Mouse (Mus musculus): ENCODE results near the gene Mdm1. TPM values are rescaled to one million over a fixed set of nuclear protein-coding genes. Genes with fewer than 3 reads are reported as not detected.

Gene Mdm1
- polyA plus RNA-seq, 1 experiment from 2014 or later: 59.0 TPM

DNA sequence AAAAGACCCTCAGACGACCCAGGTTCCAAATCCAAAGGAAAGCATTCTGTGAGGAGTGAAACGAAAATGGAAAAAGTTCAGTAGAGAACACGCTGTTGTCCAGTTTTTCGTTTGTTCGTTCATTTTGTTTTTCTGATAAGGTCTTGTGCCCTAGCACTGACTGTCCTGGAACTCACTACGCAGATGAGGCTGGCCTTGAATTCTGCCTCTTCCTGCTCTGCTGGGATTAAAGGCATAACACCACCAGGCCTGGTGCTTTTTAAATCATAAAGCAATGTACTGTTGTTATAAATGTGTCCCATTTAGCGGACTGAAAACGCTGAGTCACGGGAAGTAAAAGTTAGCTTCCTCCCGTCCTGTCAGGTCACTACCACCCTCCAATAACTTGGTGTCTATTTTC is 37.7 kb upstream of the Mdm1 start:
- no peak for ATAC-seq (ENCODE audit: low FRiP score)
- H3K4me1 ChIP-seq (ENCODE audit: control insufficient read depth, insufficient read depth, low read length): peaks cover 3% of the 10 kb centered on the region
- no peaks in the 10 kb centered on the region for H3K9me3 ChIP-seq (ENCODE audit: control insufficient read depth, low read length)
- peak overlapping the region; percentile 36; the same call in 1 of the 2 replicates for H3K9ac ChIP-seq (ENCODE audit: low read length)
- DNase-seq (ENCODE audit: low spot score, missing footprints): peak; percentile 47
- WGBS: 79% methylated on average over 10 of the region's 10 CpGs
- H3K27me3 ChIP-seq (ENCODE audit: control insufficient read depth, insufficient read depth, low read length): no peaks in the 10 kb centered on the region
- H3K27ac ChIP-seq (ENCODE audit: low read depth, low read length): no peak overlapping the region
- H3K4me3 ChIP-seq (ENCODE audit: low read depth, low read length): no peak overlapping the region
- no peaks in the 10 kb centered on the region for H3K36me3 ChIP-seq (ENCODE audit: control insufficient read depth, insufficient read depth, low read length)
- no peak overlapping the region; the same call in 1 of the 2 replicates for H3K4me2 ChIP-seq

- no peak for ATAC-seq (ENCODE audit: low FRiP score)
- 87% methylated on average over 9 of the region's 9 CpGs for WGBS
- Histone ChIP-seq H3K27ac (ENCODE audit: low read depth, low read length) (no peak overlapping the region), H3K9ac (ENCODE audit: low read length) (no peak overlapping the region), H3K9me3 (ENCODE audit: control insufficient read depth, low read length) (no peaks in the 10 kb centered on the region), H3K4me3 (ENCODE audit: low read depth, low read length) (no peak overlapping the region), H3K4me2 (no peak overlapping the region), H3K27me3 (ENCODE audit: control insufficient read depth, insufficient read depth, low read length) (no peaks in the 10 kb centered on the region), H3K36me3 (ENCODE audit: control insufficient read depth, insufficient read depth, low read length) (no peaks in the 10 kb centered on the region), H3K4me1 (ENCODE audit: control insufficient read depth, insufficient read depth, low read length) (peaks cover 3% of the 10 kb centered on the region)
- peak; percentile 77 for DNase-seq (ENCODE audit: low spot score, missing footprints)
Measured at GRCm38 (mm10) chr10:118107031-118107430, 34.6 kb upstream of the Mdm1 start.

DNA sequence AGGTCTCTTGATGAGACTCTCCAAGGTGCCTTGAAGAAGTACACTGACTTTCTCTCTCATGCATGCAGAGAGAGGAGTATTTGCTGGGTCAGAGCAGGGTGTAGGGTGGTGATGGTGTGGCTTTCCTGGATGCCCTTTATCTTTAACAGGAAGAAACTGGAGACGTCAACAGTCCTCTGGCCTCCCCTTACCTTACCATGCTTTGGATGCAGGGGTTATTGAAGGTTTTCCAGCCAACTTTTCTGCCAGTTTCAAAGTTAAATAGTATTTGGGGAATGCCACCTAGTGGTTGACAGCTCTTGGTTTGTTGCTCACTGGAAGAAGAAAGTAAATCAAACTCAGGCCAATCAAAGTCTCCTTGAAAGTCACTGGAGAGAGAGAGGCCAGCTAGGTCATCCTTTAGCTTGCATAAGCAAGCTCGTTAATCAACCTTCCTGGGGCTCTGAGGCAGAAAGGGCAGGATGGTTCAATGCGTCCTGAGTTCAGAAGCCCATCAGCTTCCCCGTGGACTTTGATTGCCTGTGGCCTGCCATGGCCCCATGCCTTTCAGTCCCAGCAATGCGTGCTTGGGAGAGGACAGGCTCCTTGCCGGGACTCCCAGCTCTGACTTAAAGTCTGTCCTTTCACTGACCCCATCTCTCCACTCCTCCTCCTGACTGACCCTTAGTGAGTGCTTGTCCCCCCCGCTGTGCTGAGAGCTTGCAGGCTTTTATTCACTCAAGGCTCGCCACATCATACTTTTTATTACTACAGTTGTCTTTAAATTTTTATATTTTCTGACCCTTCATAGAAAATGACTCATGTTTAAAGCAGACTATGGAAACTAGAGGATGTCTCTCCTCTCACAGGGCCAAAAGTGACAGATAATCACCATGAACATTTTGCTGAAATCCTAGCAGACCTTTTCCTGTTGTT is 31.3 kb upstream of the Mdm1 start:
- DNase-seq (ENCODE audit: low spot score, missing footprints) (peak; percentile 89), ATAC-seq (ENCODE audit: low FRiP score) (peak; percentile 14; the same call in 1 of the 2 replicates)
- Histone ChIP-seq H3K4me3 (ENCODE audit: low read depth, low read length) (no peak overlapping the region), H3K4me1 (ENCODE audit: control insufficient read depth, insufficient read depth, low read length) (no peaks in the 10 kb centered on the region), H3K36me3 (ENCODE audit: control insufficient read depth, insufficient read depth, low read length) (no peaks in the 10 kb centered on the region), H3K4me2 (no peak overlapping the region), H3K27ac (ENCODE audit: low read depth, low read length) (no peak overlapping the region), H3K27me3 (ENCODE audit: control insufficient read depth, insufficient read depth, low read length) (no peaks in the 10 kb centered on the region), H3K9me3 (ENCODE audit: control insufficient read depth, low read length) (no peaks in the 10 kb centered on the region), H3K9ac (ENCODE audit: low read length) (peak overlapping the region; percentile 4; the same call in 1 of the 2 replicates)
- WGBS: 18% methylated on average over 8 of the region's 8 CpGs

DNA sequence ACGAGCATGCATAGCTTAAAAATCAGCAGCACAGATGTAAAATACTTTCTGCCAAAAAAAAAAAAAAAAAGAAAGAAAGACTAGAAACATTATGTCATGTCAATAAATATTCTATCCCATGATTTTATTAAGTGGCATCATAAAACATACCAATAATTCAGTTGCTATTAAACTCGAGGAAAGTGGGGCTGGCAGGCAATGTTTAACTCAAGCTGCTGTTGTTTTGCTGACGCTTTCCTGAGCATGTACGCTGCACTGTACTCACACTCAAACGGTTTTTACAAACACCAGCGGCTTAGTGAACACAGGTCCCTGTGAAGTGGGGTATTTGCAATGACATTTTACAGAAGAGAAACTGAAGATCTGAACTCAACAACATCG is 30.7 kb upstream of the Mdm1 start:
- Histone ChIP-seq H3K4me3 (ENCODE audit: low read depth, low read length) (no peak overlapping the region), H3K9me3 (ENCODE audit: control insufficient read depth, low read length) (no peaks in the 10 kb centered on the region), H3K4me1 (ENCODE audit: control insufficient read depth, insufficient read depth, low read length) (no peaks in the 10 kb centered on the region), H3K4me2 (no peak overlapping the region), H3K36me3 (ENCODE audit: control insufficient read depth, insufficient read depth, low read length) (no peaks in the 10 kb centered on the region), H3K27me3 (ENCODE audit: control insufficient read depth, insufficient read depth, low read length) (no peaks in the 10 kb centered on the region), H3K27ac (ENCODE audit: low read depth, low read length) (no peak overlapping the region), H3K9ac (ENCODE audit: low read length) (no peak overlapping the region)
- peak; percentile 39 for DNase-seq (ENCODE audit: low spot score, missing footprints)
- no peak for ATAC-seq (ENCODE audit: low FRiP score)
- 82% methylated on average over 7 of the region's 7 CpGs for WGBS

GRCm38 (mm10) chr10:118111621-118112020 is 30.0 kb upstream of the Mdm1 start:
- Histone ChIP-seq H3K9ac (ENCODE audit: low read length) (no peak overlapping the region), H3K9me3 (ENCODE audit: control insufficient read depth, low read length) (no peaks in the 10 kb centered on the region), H3K4me2 (no peak overlapping the region), H3K27ac (ENCODE audit: low read depth, low read length) (no peak overlapping the region), H3K4me3 (ENCODE audit: low read depth, low read length) (no peak overlapping the region), H3K27me3 (ENCODE audit: control insufficient read depth, insufficient read depth, low read length) (no peaks in the 10 kb centered on the region), H3K36me3 (ENCODE audit: control insufficient read depth, insufficient read depth, low read length) (no peaks in the 10 kb centered on the region), H3K4me1 (ENCODE audit: control insufficient read depth, insufficient read depth, low read length) (no peaks in the 10 kb centered on the region)
- DNase-seq (ENCODE audit: low spot score, missing footprints) (peak; percentile 51), ATAC-seq (ENCODE audit: low FRiP score) (no peak)
- 33% methylated on average over 7 of the region's 7 CpGs for WGBS

- Histone ChIP-seq H3K9ac (ENCODE audit: low read length) (no peak overlapping the region), H3K4me3 (ENCODE audit: low read depth, low read length) (no peak overlapping the region), H3K4me2 (no peak overlapping the region), H3K27ac (ENCODE audit: low read depth, low read length) (no peak overlapping the region), H3K36me3 (ENCODE audit: control insufficient read depth, insufficient read depth, low read length) (no peaks in the 10 kb centered on the region), H3K9me3 (ENCODE audit: control insufficient read depth, low read length) (no peaks in the 10 kb centered on the region), H3K27me3 (ENCODE audit: control insufficient read depth, insufficient read depth, low read length) (no peaks in the 10 kb centered on the region), H3K4me1 (ENCODE audit: control insufficient read depth, insufficient read depth, low read length) (no peaks in the 10 kb centered on the region)
- peak; percentile 26 for DNase-seq (ENCODE audit: low spot score, missing footprints)
- WGBS: 75% methylated on average over 11 of the region's 11 CpGs
- ATAC-seq (ENCODE audit: low FRiP score): no peak
Measured at GRCm38 (mm10) chr10:118112294-118112893, 29.2 kb upstream of the Mdm1 start.

GRCm38 (mm10) chr10:118113256-118113682 is 28.3 kb upstream of the Mdm1 start:
- Histone ChIP-seq H3K27me3 (ENCODE audit: control insufficient read depth, insufficient read depth, low read length) (no peaks in the 10 kb centered on the region), H3K4me1 (ENCODE audit: control insufficient read depth, insufficient read depth, low read length) (no peaks in the 10 kb centered on the region), H3K4me2 (no peak overlapping the region), H3K36me3 (ENCODE audit: control insufficient read depth, insufficient read depth, low read length) (no peaks in the 10 kb centered on the region), H3K9ac (ENCODE audit: low read length) (no peak overlapping the region), H3K27ac (ENCODE audit: low read depth, low read length) (no peak overlapping the region), H3K9me3 (ENCODE audit: control insufficient read depth, low read length) (no peaks in the 10 kb centered on the region), H3K4me3 (ENCODE audit: low read depth, low read length) (no peak overlapping the region)
- ATAC-seq (ENCODE audit: low FRiP score) (no peak), DNase-seq (ENCODE audit: low spot score, missing footprints) (peak; percentile 83)
- 66% methylated on average over 9 of the region's 9 CpGs for WGBS

DNA sequence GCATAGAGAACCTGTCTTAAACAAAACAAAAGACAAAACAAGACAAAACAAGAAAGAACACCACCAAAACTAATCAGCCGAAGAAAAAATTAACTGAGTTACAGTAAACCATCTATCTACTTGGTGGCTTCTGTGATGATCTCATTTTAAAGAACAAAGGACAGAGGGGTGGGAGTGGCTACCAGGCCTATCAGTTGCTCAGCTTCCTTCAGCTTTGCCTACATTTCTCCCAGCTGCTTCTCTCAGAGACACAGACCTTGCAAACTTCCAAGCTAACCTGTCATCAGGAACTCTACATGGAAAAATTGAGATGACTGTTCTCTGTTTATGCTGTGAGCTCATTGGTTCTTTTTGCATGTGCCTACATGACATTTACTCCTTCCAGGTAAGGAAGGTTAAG is 27.3 kb upstream of the Mdm1 start:
- peak; percentile 60 for DNase-seq (ENCODE audit: low spot score, missing footprints)
- Histone ChIP-seq H3K9me3 (ENCODE audit: control insufficient read depth, low read length) (no peaks in the 10 kb centered on the region), H3K9ac (ENCODE audit: low read length) (no peak overlapping the region), H3K4me1 (ENCODE audit: control insufficient read depth, insufficient read depth, low read length) (no peaks in the 10 kb centered on the region), H3K36me3 (ENCODE audit: control insufficient read depth, insufficient read depth, low read length) (no peaks in the 10 kb centered on the region), H3K27me3 (ENCODE audit: control insufficient read depth, insufficient read depth, low read length) (no peaks in the 10 kb centered on the region), H3K4me3 (ENCODE audit: low read depth, low read length) (no peak overlapping the region), H3K27ac (ENCODE audit: low read depth, low read length) (no peak overlapping the region), H3K4me2 (no peak overlapping the region)
- WGBS: 92% methylated on average over 1 of the region's 1 CpGs
- ATAC-seq (ENCODE audit: low FRiP score): no peak

GRCm38 (mm10) chr10:118116456-118116855 is 25.2 kb upstream of the Mdm1 start:
- no peaks in the 10 kb centered on the region for H3K36me3 ChIP-seq (ENCODE audit: control insufficient read depth, insufficient read depth, low read length)
- ATAC-seq (ENCODE audit: low FRiP score) (no peak), DNase-seq (ENCODE audit: low spot score, missing footprints) (peak; percentile 62)
- no peaks in the 10 kb centered on the region for H3K27me3 ChIP-seq (ENCODE audit: control insufficient read depth, insufficient read depth, low read length)
- H3K9ac ChIP-seq (ENCODE audit: low read length): no peak overlapping the region
- WGBS: 100% methylated on average over 2 of the region's 2 CpGs
- no peaks in the 10 kb centered on the region for H3K9me3 ChIP-seq (ENCODE audit: control insufficient read depth, low read length)
- no peak overlapping the region for H3K4me3 ChIP-seq (ENCODE audit: low read depth, low read length)
- no peaks in the 10 kb centered on the region for H3K4me1 ChIP-seq (ENCODE audit: control insufficient read depth, insufficient read depth, low read length)
- H3K4me2 ChIP-seq: no peak overlapping the region
- H3K27ac ChIP-seq (ENCODE audit: low read depth, low read length): no peak overlapping the region
